Mouse (Mus musculus) NIH3T3 (cell line): Measurements from ENCODE around the gene Lmna.

Source experiments
- DNase-seq: peaks from one replicate; pipeline ENCODE4 v3.0.0-alpha.2; 2012; ENCODE audit warnings: low read depth

The Lmna gene

DNA sequence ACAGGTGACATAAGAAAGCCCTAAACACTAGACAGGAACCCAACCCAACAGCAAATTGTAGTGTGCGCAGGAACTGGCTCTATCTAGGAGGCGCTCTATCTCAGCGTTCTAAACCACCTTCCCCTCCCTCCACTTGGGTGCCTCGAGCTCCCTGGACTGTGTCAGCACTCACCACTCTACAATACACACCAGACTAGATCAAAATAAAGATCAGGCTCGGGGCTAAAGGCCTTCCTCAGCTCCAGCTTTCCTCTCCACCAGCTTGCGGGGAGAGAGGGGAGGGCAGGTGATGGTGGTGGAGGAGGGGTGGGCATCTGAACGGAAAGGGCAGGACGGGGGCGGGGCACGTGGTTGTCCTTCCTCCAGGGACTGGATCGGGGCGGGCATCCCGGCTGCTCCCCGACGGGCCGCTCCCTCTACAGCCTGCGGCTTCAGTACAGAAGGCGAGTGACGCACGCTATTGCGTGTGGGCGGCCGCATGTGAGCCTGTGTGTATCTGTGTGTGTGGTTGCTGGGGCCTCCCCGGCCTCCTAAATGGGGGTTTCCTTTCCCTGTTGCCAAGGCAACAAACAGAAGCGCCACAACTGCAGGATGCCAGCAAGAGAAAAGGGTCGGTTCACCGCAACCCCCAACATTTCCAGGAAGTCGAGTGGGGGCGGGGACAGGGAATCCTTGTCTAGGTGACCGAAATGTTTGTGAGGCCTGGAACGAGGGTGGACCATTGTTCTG is at the start of gene Lmna:
TSS of gene Lmna (minus strand) at position 265 of the 729 bp plus-strand sequence.
- DNase-seq = peak; percentile 98

DNA sequence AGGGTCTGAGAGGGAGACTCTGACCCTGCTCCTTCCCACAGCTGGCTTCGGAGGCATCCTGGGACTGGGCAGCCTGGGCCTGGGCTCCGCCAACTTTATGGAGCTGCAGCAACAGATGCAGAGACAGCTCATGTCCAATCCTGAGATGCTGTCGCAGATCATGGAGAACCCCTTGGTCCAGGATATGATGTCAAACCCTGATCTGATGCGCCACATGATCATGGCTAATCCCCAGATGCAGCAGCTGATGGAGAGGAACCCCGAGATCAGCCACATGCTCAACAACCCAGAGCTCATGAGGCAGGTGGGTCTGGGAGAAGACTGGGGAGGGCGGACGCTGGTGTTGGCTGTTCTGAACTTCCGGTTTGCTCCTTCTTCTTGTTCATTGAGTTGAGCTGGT is 46.9 kb upstream of the Lmna start:
- DNase-seq = no peak

DNA sequence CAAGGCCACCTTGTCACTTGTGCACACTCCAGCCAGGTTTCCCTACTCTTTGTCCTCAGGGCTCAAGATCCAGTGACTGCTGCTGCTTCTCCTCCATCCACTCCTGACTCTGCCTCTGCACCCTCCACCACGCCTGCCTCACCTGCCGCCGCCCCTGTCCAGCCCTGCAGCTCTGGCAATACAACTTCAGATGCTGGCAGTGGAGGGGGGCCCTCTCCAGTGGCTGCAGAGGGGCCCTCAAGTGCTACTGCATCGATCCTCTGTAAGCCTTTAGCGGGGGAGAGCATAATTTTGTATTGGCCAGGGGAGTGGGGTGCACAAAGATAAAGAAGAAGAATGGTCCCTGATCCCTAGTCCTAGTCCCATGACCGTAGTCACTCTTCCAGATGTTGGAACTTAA is 46.0 kb upstream of the Lmna start:
- DNase-seq = no peak

DNA sequence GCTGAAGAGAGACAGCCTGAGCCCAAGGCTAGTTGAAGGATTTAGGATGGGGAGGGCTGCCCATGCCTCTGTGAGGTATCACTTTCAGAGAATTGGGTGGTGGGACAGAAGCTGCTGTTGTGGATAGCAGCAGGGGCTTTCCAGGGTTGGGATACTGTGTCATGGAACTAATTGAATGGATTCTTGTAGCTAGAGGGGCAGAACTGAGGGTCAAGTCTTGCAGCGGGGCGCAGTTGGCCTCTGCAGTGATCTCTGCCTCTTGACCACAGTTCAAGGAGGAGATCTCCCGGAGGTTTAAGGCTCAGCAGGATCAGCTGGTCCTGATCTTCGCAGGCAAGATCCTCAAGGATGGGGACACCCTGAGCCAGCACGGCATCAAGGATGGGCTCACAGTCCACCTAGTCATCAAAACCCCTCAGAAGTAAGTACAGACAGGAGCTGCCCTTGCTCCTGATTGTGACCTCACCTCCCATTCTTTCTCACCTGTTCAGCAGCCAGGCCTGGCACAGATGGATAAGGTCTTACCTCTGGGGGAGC is 45.4 kb upstream of the Lmna start:
- DNase-seq = no peak

DNA sequence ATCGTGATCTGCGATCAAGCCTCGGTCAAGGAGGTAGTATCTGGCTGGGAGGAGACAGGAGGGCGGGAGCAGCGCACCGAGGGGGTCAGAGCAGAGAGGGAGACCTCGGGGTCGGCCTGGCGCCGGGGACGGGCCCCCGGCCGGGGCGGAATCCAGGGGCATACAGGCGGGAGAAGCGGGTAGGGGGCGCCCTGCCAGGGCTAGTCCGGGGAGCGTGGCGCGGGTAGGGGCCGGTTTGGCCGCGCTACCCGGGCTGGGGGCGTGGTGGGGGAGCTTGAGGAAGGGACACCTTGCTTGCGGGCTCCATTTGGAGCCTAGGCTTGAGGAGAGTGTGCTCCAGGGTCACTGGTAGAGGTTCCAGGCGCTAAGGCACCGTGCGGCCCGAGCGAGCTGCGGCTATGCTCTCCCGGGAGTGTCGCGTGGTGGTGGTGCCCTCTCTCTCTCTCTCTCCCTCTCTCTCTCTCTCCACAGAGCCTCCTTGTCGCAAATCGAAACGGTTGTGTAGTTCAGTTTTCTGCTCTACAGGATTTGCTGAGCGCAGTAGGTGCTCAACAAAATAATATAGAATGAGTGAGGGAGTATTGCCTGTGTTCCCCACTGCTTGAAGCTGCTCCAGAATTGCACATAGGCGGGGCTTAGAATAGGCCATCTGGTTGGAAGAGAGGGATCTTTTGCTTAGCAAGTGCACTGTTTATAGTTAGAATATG is 44.3 kb upstream of the Lmna start:
- peak; percentile 67 for DNase-seq

DNA sequence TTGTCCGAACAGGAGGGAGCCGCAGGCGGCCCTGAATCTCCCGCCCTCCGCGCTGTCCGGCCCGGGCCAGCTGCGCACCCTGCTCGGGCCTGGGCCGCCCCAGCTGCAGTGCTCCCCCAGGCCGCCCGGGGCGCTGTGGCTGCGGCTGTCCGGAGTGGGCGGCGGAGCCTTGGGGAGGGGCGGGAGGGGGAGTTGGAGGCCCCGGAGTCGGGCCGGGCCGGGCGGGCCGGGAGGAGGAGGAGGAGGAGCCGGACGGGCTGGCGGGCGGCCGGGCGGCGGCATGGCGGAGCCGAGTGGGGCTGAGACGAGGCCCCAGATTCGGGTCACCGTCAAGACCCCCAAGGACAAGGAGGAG is 43.7 kb upstream of the Lmna start, which contains the start of gene Ubqln4:
TSS of gene Ubqln4 (plus strand) at position 234 of the 355 bp plus-strand sequence.
- peak; percentile 97 for DNase-seq

DNA sequence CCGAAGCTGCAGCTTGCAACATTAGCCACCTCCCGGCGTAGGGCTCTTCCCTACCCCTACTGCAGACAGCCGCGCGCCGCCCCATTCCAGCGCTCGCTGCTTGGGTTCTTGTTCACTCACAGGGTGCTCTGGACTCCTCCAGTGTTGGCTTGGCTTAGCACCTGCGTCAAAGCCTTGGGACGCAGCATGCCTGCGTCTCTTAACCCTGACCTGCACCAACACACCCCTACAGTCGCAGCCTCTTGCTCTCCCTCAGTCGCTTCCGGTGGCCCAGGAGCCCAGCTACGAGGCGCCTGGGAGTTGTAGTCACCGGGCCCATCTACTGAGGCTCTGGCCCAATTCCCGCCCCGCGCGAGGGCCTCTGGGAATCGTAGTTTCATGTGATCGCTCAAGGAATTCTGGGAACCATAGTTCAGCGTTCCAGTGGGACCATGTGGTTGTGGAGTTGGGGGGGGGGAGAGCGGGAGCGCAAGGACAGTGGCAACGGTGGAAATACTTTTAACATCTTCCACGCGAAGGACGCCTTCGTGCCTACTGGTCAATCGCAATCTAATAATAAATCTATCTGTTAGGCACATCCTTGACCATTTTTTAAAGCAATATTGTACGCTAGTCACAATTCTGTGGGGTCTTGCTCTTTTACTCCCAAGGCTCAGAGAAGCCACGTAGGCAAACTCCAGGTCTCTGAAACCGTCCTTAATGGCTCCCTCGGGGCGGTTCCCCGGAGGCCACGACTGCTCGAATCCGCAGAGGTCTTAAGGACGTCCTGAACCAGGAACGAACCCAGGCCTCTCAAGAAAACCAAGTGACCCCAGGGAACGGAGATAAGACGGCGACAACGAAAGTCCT is 43.1 kb upstream of the Lmna start, which contains the start of gene Lamtor2:
TSS of gene Lamtor2 (minus strand) at position 399 of the 849 bp plus-strand sequence.
- peak; percentile 99 for DNase-seq

DNA sequence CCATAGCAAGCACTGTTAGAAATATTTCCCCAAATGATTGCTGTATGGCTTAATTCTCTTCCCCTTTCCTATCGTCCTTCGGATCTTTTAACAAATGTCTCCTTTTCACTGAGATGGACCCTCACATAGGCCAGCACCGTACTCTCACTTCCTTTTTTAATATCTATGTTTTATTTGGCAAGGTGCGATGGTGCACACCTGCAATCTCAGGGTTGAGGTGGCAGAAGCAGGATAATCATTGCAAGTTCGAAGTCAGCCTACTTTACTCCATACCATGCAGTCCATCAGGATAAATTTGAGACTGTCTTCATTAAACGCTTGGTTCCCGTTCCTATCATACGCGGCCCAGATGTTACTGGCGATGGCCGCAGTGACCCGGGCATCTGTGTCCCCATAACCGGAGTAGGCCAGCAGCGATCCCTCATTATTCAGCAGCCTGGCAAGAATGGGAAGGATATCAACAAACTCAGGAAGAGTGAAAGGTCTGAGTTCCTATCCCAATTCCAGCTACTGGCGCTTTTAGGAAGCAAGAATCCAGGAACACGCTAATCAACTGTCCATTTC is 42.4 kb upstream of the Lmna start:
- DNase-seq = no peak

DNA sequence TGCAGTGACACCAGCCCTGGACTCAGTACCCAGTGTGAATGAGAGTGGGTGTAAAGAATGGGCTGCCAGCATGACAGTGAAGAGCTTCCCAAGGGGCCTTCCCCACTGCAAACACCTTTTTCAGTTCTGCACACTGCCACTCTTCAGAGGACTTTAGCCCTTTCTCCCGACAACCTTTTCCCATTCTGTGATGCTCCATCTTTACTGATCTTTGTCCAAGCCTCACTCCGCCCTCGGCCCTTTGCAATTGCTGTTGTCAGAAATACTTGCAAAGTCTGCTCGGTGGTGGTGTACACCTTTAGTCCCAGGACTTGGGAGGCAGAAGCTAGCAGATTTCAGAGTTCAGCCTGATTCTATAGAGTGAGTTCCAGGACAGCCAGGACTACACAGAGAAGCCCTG is 41.8 kb upstream of the Lmna start:
- DNase-seq = no peak

DNA sequence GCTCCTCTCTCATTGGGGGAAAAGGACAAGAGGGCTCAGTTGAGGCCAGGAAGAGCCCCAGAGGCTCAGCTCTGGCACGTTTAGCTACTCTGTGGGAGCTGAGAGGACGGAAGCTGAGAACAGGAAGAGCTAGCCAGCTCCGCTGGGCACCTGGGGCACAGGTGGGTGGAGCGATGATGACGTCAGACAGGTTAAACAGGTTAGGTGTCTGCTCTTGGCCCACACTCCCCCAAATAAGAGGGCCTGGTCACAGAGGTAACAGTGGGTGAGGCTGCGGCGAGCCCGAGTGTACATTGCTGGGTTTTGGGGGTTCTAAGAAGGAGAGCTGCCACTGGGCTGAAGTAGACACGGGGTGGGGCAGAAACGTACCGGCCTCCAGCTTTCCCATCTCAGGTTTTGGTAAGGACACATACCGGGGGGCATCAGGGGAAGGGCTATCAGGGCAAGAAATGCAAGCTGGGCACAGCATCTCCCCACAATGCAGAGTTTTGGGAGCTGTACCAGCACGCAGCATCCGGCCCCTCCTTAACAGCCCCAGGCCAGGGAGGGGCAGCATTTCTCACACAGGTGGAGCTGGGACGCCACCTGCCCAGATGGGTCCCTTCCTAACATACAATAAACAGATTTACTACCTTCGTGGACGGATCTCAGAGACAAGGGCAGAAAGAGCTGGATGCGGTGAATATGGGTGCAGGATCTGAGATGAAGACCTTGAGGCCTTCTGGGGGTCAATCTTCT is 38.6 kb upstream of the Lmna start, which contains the start of gene Rab25:
TSS of gene Rab25 (minus strand) at position 121 of the 738 bp plus-strand sequence.
- DNase-seq = no peak

DNA sequence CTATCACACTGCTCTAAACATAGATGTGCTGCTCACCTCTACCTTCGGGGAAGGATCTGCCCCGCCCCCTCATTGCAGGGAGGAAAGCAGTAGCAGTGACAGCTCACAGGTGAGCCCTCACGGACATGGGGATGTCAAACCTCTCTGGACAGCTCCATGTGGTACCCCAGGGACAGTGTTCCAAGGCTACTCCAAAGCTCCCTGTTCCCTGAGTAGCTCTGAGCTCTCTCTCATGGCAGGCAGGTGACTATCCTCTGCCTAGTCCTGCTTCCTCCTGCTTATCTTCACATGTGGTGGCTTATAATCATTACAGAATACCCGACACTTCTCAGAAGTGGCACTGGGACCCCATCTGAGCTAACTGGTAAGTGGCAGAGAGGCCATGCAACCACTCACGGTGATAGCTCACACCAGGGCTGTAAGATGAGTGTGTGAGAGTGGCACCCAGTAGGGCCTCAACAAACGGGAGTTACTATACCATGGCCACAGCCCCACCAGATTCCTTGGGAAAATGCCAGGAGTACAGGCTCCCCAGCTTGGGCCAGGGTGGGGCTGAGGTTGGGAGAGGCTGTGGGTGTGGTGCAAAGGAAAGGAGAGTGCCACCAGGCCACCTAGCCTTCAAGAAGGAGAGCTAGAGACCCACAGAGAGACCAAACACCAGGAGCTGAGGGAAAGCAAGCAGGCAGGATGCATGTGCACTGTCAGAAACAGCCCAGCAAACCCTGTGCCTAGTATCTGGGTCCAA is 37.1 kb upstream of the Lmna start:
- no peak for DNase-seq

DNA sequence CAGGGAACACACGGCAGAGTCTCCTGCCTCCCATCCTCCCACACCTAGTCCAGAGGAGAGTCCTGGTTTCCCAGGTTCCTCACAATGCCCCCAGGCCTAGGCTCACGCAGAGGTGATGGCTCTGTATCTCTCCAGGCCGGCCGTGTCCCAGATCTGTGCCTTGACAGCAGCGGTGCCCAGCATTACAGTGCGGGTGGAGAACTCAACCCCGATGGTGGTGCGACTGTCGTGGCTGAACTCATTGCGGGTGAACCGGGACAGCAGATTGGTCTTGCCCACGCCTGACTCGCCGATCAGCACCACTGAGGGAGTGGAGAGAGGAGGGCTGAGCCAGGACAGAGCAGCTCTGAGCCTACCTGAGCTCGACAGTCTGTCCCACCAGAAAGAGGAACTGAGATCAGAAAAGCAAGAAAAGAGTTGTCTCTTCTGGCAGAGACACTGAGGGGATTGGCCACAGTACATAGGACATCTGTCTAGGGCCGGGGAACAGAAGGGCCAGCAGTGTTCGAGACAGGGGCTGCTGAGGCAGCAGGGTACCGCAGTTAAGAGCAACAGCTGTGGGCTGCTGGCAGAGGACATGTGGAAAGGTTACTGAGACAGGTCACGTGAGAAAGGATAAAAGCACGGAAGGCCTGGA is 35.3 kb upstream of the Lmna start:
- DNase-seq = no peak

DNA sequence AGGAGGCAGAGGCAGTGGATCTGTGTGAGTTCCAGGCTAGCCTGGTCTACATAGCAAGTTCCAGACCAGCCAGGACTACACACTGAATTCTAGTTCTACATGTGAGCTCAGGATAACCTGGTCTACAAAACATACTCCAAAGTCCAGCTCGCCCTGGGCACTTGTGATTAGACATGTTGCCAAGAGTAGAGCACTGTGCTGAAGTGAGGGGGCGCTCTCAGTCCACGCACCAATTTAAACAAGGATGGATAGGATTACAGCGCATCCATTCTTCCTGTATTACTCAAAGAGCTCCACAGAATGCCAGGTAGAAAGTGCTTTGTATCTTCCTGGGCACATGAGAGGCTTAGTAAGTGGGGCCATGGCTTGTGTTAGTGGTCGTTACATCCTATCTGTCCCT is 34.8 kb upstream of the Lmna start:
- DNase-seq = peak; percentile 57

DNA sequence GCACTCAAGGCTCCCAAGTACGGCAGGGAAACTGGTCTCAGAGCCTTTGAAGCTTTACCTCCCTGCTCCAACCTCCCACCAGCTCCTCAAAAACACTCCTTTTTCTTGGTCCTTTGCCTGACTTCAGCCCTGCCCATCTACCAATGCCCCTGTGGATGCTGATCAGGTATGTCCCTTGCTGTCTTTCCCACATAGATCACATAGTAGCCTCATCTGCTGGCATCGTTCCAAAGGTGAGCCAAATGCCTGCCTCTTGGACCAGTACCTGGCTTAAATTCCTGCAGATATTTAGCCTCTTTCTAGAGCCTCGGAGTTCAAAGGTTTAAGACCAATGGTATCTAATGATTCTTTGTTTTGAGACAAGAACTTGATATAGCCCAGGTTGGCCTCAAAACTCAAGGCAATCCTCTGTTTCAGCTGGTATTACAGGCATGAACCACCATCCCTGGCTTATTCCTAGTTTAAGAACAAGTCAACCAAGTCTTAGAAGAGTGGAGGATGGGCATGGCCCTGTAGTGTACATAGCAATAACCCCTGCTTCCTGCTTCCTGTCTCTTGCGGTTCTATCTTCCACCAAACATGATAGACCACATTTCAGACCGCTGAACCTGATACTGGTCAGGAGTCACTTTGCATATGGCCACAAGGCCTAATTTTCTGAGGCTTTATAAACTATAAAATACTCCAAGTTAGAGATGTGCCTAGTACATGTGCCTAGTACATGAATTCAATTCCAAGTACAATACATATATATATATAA is 34.1 kb upstream of the Lmna start:
- DNase-seq = no peak

DNA sequence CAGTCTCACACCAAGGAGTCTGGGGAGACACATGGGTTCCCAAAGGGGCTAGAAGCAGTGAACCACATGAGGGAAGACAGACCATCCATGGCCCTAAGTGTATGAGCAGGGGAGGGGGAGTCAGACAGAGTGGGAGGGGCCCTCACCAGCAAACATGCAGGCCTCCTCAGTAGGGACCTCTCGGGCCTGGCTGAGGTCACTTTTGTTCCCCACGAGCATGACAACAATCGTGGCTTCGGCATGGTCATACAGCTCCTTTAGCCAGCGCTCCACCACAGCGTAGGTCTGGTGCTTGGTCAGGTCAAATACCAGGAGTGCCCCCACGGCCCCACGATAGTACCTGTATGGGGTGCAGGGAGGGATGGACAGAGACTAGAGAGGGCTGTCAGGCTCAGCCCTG is 33.4 kb upstream of the Lmna start:
- DNase-seq = no peak

DNA sequence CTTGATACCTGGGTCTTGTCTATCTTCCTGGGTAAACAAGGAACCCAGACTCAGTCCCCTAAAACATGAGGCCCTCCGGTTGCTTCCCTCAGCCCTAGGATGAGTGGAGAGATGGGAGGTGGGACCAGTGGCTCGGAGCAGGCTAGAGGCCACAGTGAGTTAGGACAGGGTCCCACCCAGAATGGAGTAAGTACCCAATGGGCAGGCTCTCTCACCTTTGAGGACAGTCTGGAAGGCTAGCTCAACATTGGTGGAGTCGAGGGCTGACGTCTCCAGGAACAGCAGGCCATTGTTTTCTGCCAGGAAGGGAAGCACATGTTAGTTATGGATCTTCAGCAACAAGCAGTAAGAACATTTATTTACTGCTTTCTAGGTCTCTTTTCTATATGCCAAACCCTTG is 32.7 kb upstream of the Lmna start:
- DNase-seq = no peak

DNA sequence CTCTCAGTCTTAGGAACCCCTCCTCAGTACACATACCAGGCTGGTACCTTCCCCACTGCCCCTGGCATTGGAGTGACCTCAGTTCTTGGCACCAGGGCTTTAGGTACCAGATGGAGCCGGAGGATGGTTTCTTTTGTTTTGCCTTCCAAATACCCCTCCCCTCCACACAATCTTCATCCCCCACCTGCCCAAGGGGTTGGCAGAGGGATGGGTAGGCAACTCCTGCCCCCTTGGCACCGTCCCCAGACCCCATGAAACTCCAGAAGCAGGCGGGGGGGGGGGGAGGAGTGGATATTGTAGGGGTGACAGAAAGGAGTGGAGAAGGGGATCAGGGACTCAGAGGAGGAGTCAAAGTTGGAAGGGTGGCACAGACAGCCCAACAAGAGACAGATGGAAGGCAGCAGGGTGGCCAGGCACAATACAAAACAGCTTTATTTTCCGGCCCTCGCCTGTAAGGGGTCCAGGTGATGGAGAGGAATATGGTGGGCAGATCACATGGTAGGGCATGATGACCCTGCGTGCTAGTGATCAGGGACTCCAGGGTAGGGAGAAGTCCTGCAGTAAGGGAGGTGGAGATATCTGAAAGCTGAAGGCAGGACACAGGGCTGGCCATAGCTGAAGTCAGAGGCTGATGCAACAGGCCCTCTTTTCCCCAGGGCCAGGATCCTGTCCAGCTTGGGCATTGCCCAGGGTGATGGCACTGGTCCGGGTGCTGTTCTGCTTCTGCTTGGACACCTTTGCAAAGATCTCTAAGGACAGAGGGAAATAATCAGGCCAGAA is 32.1 kb upstream of the Lmna start:
- DNase-seq = no peak

DNA sequence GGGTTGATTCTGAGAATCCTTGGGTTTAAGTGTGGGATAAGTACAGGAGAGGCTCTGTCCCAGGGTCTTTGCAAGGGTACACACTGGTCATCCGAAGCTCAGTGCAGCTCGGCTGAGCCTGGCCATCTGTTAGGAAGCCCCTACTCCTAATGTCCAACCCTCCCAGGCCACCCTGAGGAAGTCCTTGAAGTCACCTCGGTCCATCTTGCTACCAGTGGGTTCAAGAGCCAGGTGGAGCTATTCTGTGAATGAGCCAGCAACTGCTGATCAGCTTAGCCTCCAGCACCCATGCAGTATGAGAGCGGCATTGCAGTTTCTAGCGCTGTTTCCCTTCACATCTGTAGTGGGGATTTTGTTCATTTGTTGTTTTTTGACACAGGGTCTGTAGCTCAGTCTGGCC is 30.3 kb upstream of the Lmna start:
- DNase-seq = no peak

DNA sequence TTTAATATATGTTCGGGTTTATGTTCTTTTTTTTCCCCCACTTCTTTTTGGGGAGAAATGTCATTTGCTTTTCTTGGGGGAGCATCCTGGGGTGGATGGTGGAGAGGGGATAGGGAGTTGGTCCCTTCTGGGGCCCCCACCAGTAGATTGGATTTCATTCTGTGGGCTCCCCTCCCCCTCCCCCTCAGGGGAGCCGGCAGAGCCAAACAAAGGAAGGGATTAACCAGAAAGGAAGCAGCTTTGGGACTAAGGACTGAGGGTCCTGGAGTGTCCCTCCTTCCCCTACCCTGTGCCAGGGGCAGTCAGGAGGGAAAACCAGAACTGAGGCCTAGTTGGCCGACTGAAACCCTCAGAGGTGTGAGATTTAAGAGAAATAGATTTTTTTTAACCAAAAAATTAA is 29.6 kb upstream of the Lmna start:
- no peak for DNase-seq
